Mouse (Mus musculus) heart, adult 2 months (tissue): ENCODE measurements at regions not wholly inside any gene's neighbourhood (a gene's known extent, or its start where the extent isn't known, plus 50 kb on each side); places are given as distances from the start of the nearest gene placed in this dataset.

Experiments
- DNase-seq, 2 experiments: peaks; one replicate each; pipeline ENCODE4 v3.0.0; 2021
- H3K27ac ChIP-seq: fragments of 200-600 bp; 2 replicates; pipeline ENCODE4 v1.8.1; 2022
- H3K27me3 ChIP-seq: fragments of 200-500 bp; 2 replicates; pipeline ENCODE4 v1.6.1; 2012; ENCODE audit warnings: mild to moderate bottlenecking, low read length, inconsistent platforms, mixed read lengths; ENCODE audit not compliant: control insufficient read depth, insufficient read depth
- H3K36me3 ChIP-seq: fragments of 200-500 bp; 2 replicates; pipeline ENCODE4 v1.6.1; 2012; ENCODE audit warnings: low read length, inconsistent platforms; ENCODE audit not compliant: control insufficient read depth, insufficient read depth
- H3K4me1 ChIP-seq: fragments of 200-500 bp; 2 replicates; pipeline ENCODE4 v1.6.1; 2011; ENCODE audit warnings: low read length; ENCODE audit not compliant: control insufficient read depth, insufficient read depth
- H3K4me3 ChIP-seq: fragments of 200-600 bp; 2 replicates; pipeline ENCODE4 v1.8.1; 2022
- H3K79me2 ChIP-seq: fragments of 200-500 bp; replicated peaks from 2 replicates; pipeline ENCODE4 v1.6.1; 2012; ENCODE audit warnings: mild to moderate bottlenecking, inconsistent platforms, low read length, moderate library complexity, mixed read lengths; ENCODE audit not compliant: control insufficient read depth, insufficient read depth
- H3K9ac ChIP-seq: fragments of 200-500 bp; 2 replicates; pipeline ENCODE4 v1.6.1; 2012; ENCODE audit warnings: low read depth, mild to moderate bottlenecking, control low read depth, inconsistent platforms, low read length, mixed read lengths
- CTCF ChIP-seq: fragments of 200-600 bp; IDR thresholded peaks from 2 replicates; pipeline ENCODE4 v1.8.1; 2022; ENCODE audit warnings: antibody characterized with exemption, mild to moderate bottlenecking, moderate library complexity
- EP300 ChIP-seq: fragments of 200-500 bp; IDR thresholded peaks from 2 replicates; pipeline ENCODE4 v1.6.1; 2011; ENCODE audit warnings: low read depth, low read length, control low read depth; ENCODE audit not compliant: insufficient read depth
- POLR2A ChIP-seq: fragments of 200-500 bp; IDR thresholded peaks from 2 replicates; pipeline ENCODE4 v1.6.1; 2011; ENCODE audit warnings: mild to moderate bottlenecking, low read depth, low read length, control low read depth; ENCODE audit not compliant: insufficient read depth
- WGBS: fragments of 180-500 bp; shearing (Covaris S2); methylation state at CpG from one replicate; pipeline ENCODE4 v1.1.7; 2018; 5-methylcytosine and 5-hydroxymethylcytosine counted together
- intact Hi-C: fragments of 180-260 bp; cut with DNase I; formaldehyde crosslinking; loops from one replicate; pipeline ENCODE4 v1.15.1; 2025

DNA sequence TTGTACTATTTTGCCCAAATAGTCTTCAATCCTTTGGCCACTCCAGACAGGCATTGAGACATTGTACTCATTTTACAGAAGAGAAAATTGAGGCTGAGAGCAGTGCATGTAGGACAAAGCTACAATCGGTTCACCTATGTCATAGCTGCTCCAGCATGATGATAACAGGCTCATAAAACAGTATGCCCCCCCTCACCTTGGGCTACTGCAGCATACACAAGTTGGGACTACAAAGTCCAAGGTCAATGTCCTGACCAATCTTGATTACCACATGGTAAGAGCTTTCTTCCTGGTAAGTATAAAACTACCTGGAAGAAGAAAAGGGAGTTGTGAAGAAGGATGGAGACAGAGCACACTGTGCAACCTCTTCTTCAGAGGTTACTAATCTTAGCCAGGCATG is 416.4 kb downstream of the Efnb2 start:
- no peak overlapping the region for H3K27ac ChIP-seq
- H3K4me3 ChIP-seq = no peak overlapping the region
- H3K4me1 ChIP-seq = no peaks in the 10 kb centered on the region
- intact Hi-C loops = no loop called here
- H3K9ac ChIP-seq = no peak overlapping the region
- TF ChIP-seq CTCF = no peak
- TF ChIP-seq EP300 = no peak
- no peak for TF ChIP-seq POLR2A
- H3K36me3 ChIP-seq = no peaks in the 10 kb centered on the region
- H3K79me2 ChIP-seq = no peaks in the 10 kb centered on the region
- WGBS = 88% methylated on average over 1 of the region's 1 CpGs
- H3K27me3 ChIP-seq = no peaks in the 10 kb centered on the region
- no peak for DNase-seq

GRCm38 (mm10) chr8:8241755-8242501 is 419.1 kb downstream of the Efnb2 start:
- TF ChIP-seq EP300 (no peak), POLR2A (no peak), CTCF (no peak)
- Histone ChIP-seq H3K79me2 (no peaks in the 10 kb centered on the region), H3K27ac (no peak overlapping the region), H3K9ac (no peak overlapping the region), H3K27me3 (no peaks in the 10 kb centered on the region), H3K4me1 (no peaks in the 10 kb centered on the region), H3K4me3 (no peak overlapping the region), H3K36me3 (no peaks in the 10 kb centered on the region)
- no peak for DNase-seq
- intact Hi-C loops = no loop called here
- 51% methylated on average over 3 of the region's 3 CpGs for WGBS

DNA sequence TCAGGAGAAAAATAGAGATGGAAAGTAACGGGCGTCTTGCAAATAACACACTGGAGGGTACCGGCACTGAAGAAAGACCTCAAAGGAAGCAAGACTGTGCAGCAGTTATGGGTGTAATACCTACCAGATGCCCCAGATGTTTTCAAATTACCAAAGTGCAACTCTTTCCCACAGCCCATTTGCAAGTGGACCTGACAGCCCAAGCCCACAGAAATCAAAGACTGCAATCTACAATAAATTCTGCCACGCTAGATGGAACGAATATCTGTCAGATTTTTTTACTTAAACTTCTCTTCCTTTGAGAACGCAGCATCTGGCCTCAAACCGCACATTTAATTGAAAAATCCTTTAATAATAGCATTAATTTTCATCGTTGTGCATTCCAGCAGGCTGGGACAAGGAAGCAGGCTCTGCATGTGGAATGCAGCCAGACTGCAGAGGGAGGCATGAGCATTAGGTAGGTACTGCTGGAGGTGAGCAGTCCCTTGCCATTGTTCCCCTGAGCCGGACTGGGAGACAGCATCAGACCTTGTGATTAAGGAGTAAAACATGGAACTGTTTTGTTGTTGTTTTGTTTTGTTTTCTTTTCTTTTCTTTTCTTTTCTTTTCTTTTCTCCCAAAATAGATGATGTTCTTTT is 419.9 kb downstream of the Efnb2 start:
- 87% methylated on average over 9 of the region's 9 CpGs for WGBS

DNA sequence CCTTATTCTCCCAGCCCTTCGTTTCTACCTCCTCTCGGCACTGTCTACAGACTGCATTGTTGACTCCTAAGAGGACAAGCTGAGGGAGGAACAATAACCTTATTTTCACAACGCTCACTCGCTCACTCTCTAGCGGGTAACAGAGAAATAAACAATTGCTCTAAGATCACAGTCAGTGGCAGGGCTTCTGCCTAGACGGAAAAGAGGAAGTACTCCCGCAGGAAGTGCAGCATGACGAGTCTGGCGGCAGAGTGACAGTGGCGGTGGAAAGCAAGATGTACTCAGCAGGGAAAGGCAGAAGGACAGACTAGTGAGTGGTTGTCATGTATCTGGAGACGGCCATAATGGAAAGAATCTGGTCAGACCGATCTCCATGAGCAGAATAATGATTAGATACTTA is 421.6 kb downstream of the Efnb2 start:
- Histone ChIP-seq H3K27ac (no peak overlapping the region), H3K4me1 (no peaks in the 10 kb centered on the region), H3K4me3 (no peak overlapping the region), H3K79me2 (no peaks in the 10 kb centered on the region), H3K9ac (no peak overlapping the region), H3K36me3 (no peaks in the 10 kb centered on the region), H3K27me3 (no peaks in the 10 kb centered on the region)
- 45% methylated on average over 12 of the region's 12 CpGs for WGBS
- DNase-seq = peak in 1 of 2 experiments; percentile 22
- intact Hi-C loops = no loop called here
- no peak for TF ChIP-seq POLR2A
- no peak for TF ChIP-seq CTCF
- no peak for TF ChIP-seq EP300

More for the DNA sequence above, 419.9 kb downstream of the Efnb2 start:
- Histone ChIP-seq H3K27ac (no peak overlapping the region), H3K4me1 (no peaks in the 10 kb centered on the region), H3K36me3 (no peaks in the 10 kb centered on the region), H3K9ac (no peak overlapping the region), H3K79me2 (no peaks in the 10 kb centered on the region), H3K4me3 (no peak overlapping the region), H3K27me3 (no peaks in the 10 kb centered on the region)
- intact Hi-C loops = no loop called here
- TF ChIP-seq EP300 (no peak), CTCF (no peak), POLR2A (no peak)
- no peak for DNase-seq

DNA sequence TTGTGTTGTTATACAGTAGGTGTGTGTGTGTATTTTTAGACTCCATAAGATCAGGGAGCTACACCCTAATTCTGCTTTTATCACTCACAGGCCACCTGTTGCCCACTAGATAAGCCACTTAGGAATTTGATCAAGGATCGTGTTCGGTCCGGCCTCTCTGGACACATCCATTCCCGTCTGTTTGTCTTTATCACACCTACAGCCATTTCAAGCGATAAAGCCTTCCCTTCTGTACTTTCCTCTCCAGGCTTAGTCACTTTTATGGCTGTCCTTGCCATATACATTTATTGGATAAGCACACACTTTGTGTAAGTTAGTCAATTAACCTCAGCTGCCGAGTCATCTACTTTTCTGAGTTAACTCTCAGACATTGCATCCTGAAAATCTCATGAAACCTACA is 423.0 kb downstream of the Efnb2 start:
- TF ChIP-seq CTCF = no peak
- TF ChIP-seq EP300 = no peak
- no peak for TF ChIP-seq POLR2A
- intact Hi-C loops = no loop called here
- H3K79me2 ChIP-seq = no peaks in the 10 kb centered on the region
- H3K27ac ChIP-seq = no peak overlapping the region
- H3K9ac ChIP-seq = no peak overlapping the region
- no peak for DNase-seq
- no peaks in the 10 kb centered on the region for H3K27me3 ChIP-seq
- WGBS = 62% methylated on average over 6 of the region's 6 CpGs
- no peaks in the 10 kb centered on the region for H3K36me3 ChIP-seq
- H3K4me3 ChIP-seq = no peak overlapping the region
- no peaks in the 10 kb centered on the region for H3K4me1 ChIP-seq

DNA sequence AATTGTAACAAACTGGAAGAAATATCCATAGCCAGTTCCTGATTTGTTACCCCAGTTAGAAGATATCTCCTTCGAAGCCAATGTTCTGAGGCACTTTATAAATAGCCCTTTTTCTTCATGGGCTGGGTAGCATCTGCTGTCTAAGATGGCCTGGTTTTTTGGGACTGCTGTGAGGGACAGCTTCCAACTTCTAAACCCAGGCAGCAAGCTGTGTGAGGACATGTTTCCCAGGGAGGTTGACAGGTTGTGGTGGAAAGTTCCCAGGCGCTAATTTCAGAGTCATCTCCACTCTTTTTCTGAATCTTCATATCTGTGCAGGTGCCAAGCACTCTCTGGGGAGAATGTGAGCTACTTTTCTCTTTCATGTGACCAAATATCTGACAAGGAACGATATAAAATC is 427.4 kb downstream of the Efnb2 start:
- intact Hi-C loops = no loop called here

More for the DNA sequence above, 427.4 kb downstream of the Efnb2 start:
- no peak overlapping the region for H3K9ac ChIP-seq
- DNase-seq = no peak
- H3K27ac ChIP-seq = no peak overlapping the region
- no peaks in the 10 kb centered on the region for H3K4me1 ChIP-seq
- TF ChIP-seq POLR2A (no peak), CTCF (no peak)
- H3K27me3 ChIP-seq = no peaks in the 10 kb centered on the region
- no peaks in the 10 kb centered on the region for H3K79me2 ChIP-seq
- no peaks in the 10 kb centered on the region for H3K36me3 ChIP-seq
- no peak overlapping the region for H3K4me3 ChIP-seq
- 51% methylated on average over 3 of the region's 3 CpGs for WGBS
